Mouse (Mus musculus): ENCODE data around the gene Tmem254b.
"Not testable (repeated sequence)": the region's sequence is repeated elsewhere in the genome, so short reads cannot be mapped to it uniquely, and the experiment has no call there.

Gene Tmem254b

GRCm38 (mm10) chr14:26206926-26207247 is at the start of gene Tmem254b:
Gene Tmem254b, minus strand, starts transcription at chr14:26207041.
- DNase-seq (ENCODE audit: low spot score) = not testable (repeated sequence)

- not testable (repeated sequence) for DNase-seq (ENCODE audit: low spot score)
Measured at GRCm38 (mm10) chr14:26237183-26237582, 30.3 kb upstream of the Tmem254b start.

- not testable (repeated sequence) for DNase-seq (ENCODE audit: low spot score)
Measured at GRCm38 (mm10) chr14:26216233-26217000, 9.6 kb upstream of the Tmem254b start.

GRCm38 (mm10) chr14:26206197-26206925 is 480 bp downstream of the Tmem254b start:
- not testable (repeated sequence) for DNase-seq (ENCODE audit: low spot score)

- not testable (repeated sequence) for DNase-seq (ENCODE audit: low spot score)
Measured at GRCm38 (mm10) chr14:26197851-26198250, 9.0 kb downstream of the Tmem254b start.

- not testable (repeated sequence) for DNase-seq (ENCODE audit: low spot score)
Measured at GRCm38 (mm10) chr14:26188361-26188760, 18.5 kb downstream of the Tmem254b start.

- not testable (repeated sequence) for DNase-seq (ENCODE audit: low spot score)
Measured at GRCm38 (mm10) chr14:26186638-26187037, 20.2 kb downstream of the Tmem254b start.

- not testable (repeated sequence) for DNase-seq (ENCODE audit: low spot score)
Measured at GRCm38 (mm10) chr14:26182380-26182779, 24.5 kb downstream of the Tmem254b start, which contains the start of gene Plac9b. Gene Plac9b, minus strand, starts transcription at chr14:26182480.

- not testable (repeated sequence) for DNase-seq (ENCODE audit: low spot score)
Measured at GRCm38 (mm10) chr14:26181660-26182059, 25.2 kb downstream of the Tmem254b start.

GRCm38 (mm10) chr14:26175028-26175427 is 31.8 kb downstream of the Tmem254b start:
- not testable (repeated sequence) for DNase-seq (ENCODE audit: low spot score)

GRCm38 (mm10) chr14:26173955-26174354 is 32.9 kb downstream of the Tmem254b start:
- not testable (repeated sequence) for DNase-seq (ENCODE audit: low spot score)

GRCm38 (mm10) chr14:26165266-26165665 is 41.6 kb downstream of the Tmem254b start:
- not testable (repeated sequence) for DNase-seq (ENCODE audit: low spot score)

GRCm38 (mm10) chr14:26162423-26162822 is 44.4 kb downstream of the Tmem254b start:
- DNase-seq (ENCODE audit: low spot score) = not testable (repeated sequence)

- DNase-seq (ENCODE audit: low spot score) = not testable (repeated sequence)
Measured at GRCm38 (mm10) chr14:26161156-26161555, 45.7 kb downstream of the Tmem254b start.

- DNase-seq (ENCODE audit: low spot score) = not testable (repeated sequence)
Measured at GRCm38 (mm10) chr14:26156032-26156431, 50.8 kb downstream of the Tmem254b start.

Measured in urinary bladder, postnatal 10 days (tissue).